Mouse (Mus musculus) hindbrain, embryonic 14.5 days (tissue): ENCODE measurements around the gene Mtmr14. TPM values are rescaled to one million over a fixed set of nuclear protein-coding genes. Genes with fewer than 3 reads are reported as not detected.

Source experiments
- ATAC-seq: fragments of 200-750 bp; cut with Nextera tagmentation; 2 replicates; pipeline ENCODE4 v1.8.0; 2017; ENCODE audit warnings: moderate number of reproducible peaks, mild to moderate bottlenecking, moderate TSS enrichment, moderate library complexity; ENCODE audit not compliant: low FRiP score
- DNase-seq: peaks from one replicate; pipeline ENCODE4 v3.0.0-alpha.2; 2015; ENCODE audit warnings: low spot score
- H3K27ac ChIP-seq: fragments of 300-500 bp; sonication (generic); 2 replicates; pipeline ENCODE4 v1.5.1; 2014; ENCODE audit warnings: mild to moderate bottlenecking, moderate library complexity
- H3K27me3 ChIP-seq: fragments of 300-500 bp; sonication (generic); 2 replicates; pipeline ENCODE4 v1.6.1; 2014; ENCODE audit warnings: mild to moderate bottlenecking, low read length, mixed read lengths; ENCODE audit not compliant: control insufficient read depth, insufficient read depth
- H3K36me3 ChIP-seq: fragments of 300-500 bp; sonication (generic); replicated peaks from 2 replicates; pipeline ENCODE4 v1.6.1; 2014; ENCODE audit not compliant: control insufficient read depth, insufficient read depth
- H3K4me1 ChIP-seq: fragments of 300-500 bp; sonication (generic); replicated peaks from 2 replicates; pipeline ENCODE4 v1.6.1; 2014; ENCODE audit warnings: antibody characterized with exemption, low read length, mixed read lengths; ENCODE audit not compliant: control insufficient read depth, insufficient read depth
- H3K4me2 ChIP-seq: fragments of 300-500 bp; sonication (generic); replicated peaks from 2 replicates; pipeline ENCODE4 v1.6.1; 2014; ENCODE audit warnings: mild to moderate bottlenecking, moderate library complexity
- H3K4me3 ChIP-seq: fragments of 300-500 bp; sonication (generic); replicated peaks from 2 replicates; pipeline ENCODE4 v1.5.1; 2014; ENCODE audit warnings: mild to moderate bottlenecking, low read length
- H3K9ac ChIP-seq: fragments of 300-500 bp; sonication (generic); 2 replicates; pipeline ENCODE4 v1.6.1; 2014
- H3K9me3 ChIP-seq: fragments of 300-500 bp; sonication (generic); 2 replicates; pipeline ENCODE4 v1.6.1; 2016; ENCODE audit warnings: low read length; ENCODE audit not compliant: control insufficient read depth
- WGBS: fragments of 180-500 bp; shearing (Covaris S2); extraction: QIAGEN DNeasy Blood & Tissue Kit; methylation state at CpG from one replicate; pipeline ENCODE4 v1.1.7; 2014; 5-methylcytosine and 5-hydroxymethylcytosine counted together
- polyA plus RNA-seq: library from polyadenylated mRNA; unstranded; fragments of >200 nt; fragmentation: Nextera tagmentation; extraction: Ambion mirVana; gene quantifications from 2 replicates; pipeline ENCODE4 v1.2.1, GENCODE M21; 2014

Gene Mtmr14
- polyA plus RNA-seq, 1 experiment from 2014 or later: 36.7 TPM

- H3K9me3 ChIP-seq: no peaks in the 10 kb centered on the region
- ATAC-seq: no peak
- H3K27ac ChIP-seq: no peak overlapping the region
- no peak overlapping the region for H3K4me2 ChIP-seq
- H3K27me3 ChIP-seq: no peaks in the 10 kb centered on the region
- H3K9ac ChIP-seq: no peak overlapping the region
- WGBS: 89% methylated on average over 7 of the region's 7 CpGs
- no peak for DNase-seq
- no peak overlapping the region for H3K4me3 ChIP-seq
- H3K36me3 ChIP-seq: peaks cover 85% of the 10 kb centered on the region
- H3K4me1 ChIP-seq: no peaks in the 10 kb centered on the region
Observed at GRCm38 (mm10) chr6:113266996-113267655, 29.5 kb downstream of the Mtmr14 start.

GRCm38 (mm10) chr6:113267988-113268387, 30.3 kb downstream of the Mtmr14 start:
- Histone ChIP-seq H3K27ac (no peak overlapping the region), H3K9me3 (no peaks in the 10 kb centered on the region), H3K4me1 (no peaks in the 10 kb centered on the region), H3K9ac (no peak overlapping the region), H3K4me3 (no peak overlapping the region), H3K27me3 (no peaks in the 10 kb centered on the region), H3K36me3 (peaks cover 85% of the 10 kb centered on the region), H3K4me2 (no peak overlapping the region)
- ATAC-seq (no peak), DNase-seq (no peak)
- 94% methylated on average over 1 of the region's 1 CpGs for WGBS

DNA sequence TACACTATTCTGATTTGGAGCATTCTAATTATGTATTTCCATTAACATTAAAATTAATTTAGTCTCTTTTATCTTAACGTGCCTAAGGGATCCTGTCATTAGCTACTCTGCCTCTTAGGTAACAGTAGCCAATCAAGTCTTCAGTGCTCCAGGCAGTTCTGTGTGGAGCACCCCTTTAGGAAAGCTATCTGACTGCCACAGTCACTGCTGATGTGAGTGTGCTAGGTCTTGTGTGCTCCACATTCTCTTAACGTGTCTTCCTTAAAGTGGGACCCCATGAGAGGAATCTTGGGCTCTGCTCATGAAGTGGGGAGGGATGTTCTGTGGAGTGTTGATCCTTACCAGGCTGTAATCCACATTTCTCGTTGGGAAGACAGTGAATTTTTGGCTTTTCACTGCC, 34.7 kb downstream of the Mtmr14 start:
- H3K27ac ChIP-seq: no peak overlapping the region
- H3K4me1 ChIP-seq: no peaks in the 10 kb centered on the region
- no peak overlapping the region for H3K9ac ChIP-seq
- no peak for DNase-seq
- no peak for ATAC-seq
- WGBS: 87% methylated on average over 3 of the region's 3 CpGs
- no peak overlapping the region for H3K4me3 ChIP-seq
- peaks cover 91% of the 10 kb centered on the region for H3K36me3 ChIP-seq
- H3K4me2 ChIP-seq: no peak overlapping the region
- no peaks in the 10 kb centered on the region for H3K9me3 ChIP-seq
- H3K27me3 ChIP-seq: no peaks in the 10 kb centered on the region

GRCm38 (mm10) chr6:113276846-113277245, 39.2 kb downstream of the Mtmr14 start:
- peaks cover 2% of the 10 kb centered on the region for H3K4me1 ChIP-seq
- H3K9ac ChIP-seq: no peak overlapping the region
- peaks cover 11% of the 10 kb centered on the region for H3K27me3 ChIP-seq
- no peak overlapping the region for H3K27ac ChIP-seq
- DNase-seq (no peak), ATAC-seq (no peak)
- no peaks in the 10 kb centered on the region for H3K9me3 ChIP-seq
- WGBS: 74% methylated on average over 4 of the region's 4 CpGs
- no peak overlapping the region for H3K4me2 ChIP-seq
- H3K4me3 ChIP-seq: no peak overlapping the region
- peaks cover 70% of the 10 kb centered on the region for H3K36me3 ChIP-seq

DNA sequence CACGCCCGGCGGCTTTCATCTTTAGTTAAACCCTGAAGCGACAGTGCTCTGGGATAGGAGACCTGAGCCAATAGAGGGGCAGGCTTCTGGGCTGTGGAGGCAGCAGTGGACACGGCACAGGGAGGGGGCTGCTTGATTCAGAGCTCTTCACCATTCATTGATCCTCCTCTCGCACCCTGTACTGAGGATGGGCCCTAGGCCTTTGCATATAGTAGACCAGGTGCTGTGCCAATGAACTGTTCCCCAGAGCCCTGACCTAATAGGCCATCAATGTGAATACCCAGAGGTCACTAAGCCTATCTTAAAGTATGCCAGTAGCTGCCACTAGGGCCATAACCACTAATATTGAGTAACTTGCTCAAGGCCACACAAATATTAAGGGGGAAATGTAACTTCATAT, 44.0 kb downstream of the Mtmr14 start:
- peak overlapping the region; percentile 36; the same call in 1 of the 2 replicates for H3K4me3 ChIP-seq
- DNase-seq: no peak
- peak overlapping the region; percentile 68; the same call in 1 of the 2 replicates for H3K4me2 ChIP-seq
- ATAC-seq: no peak
- peaks cover 28% of the 10 kb centered on the region for H3K36me3 ChIP-seq
- no peaks in the 10 kb centered on the region for H3K9me3 ChIP-seq
- H3K27me3 ChIP-seq: peaks cover 44% of the 10 kb centered on the region
- peaks cover 15% of the 10 kb centered on the region for H3K4me1 ChIP-seq
- H3K27ac ChIP-seq: no peak overlapping the region
- H3K9ac ChIP-seq: no peak overlapping the region
- 69% methylated on average over 6 of the region's 6 CpGs for WGBS

GRCm38 (mm10) chr6:113282101-113282802, 44.6 kb downstream of the Mtmr14 start, which contains the start of gene Cpne9:
TSS of gene Cpne9 (plus strand) at chr6:113282307.
- Histone ChIP-seq H3K4me1 (peaks cover 15% of the 10 kb centered on the region), H3K27me3 (peaks cover 44% of the 10 kb centered on the region), H3K27ac (no peak within 1 kb of the TSS), H3K4me2 (peak within 1 kb of the TSS; percentile 68), H3K4me3 (peak within 1 kb of the TSS; percentile 36), H3K9ac (peak within 1 kb of the TSS; percentile 64), H3K9me3 (no peaks in the 10 kb centered on the region), H3K36me3 (peaks cover 23% of the 10 kb centered on the region)
- DNase-seq (peak; percentile 53), ATAC-seq (peak; percentile 71)
- WGBS: 2% methylated on average over 37 of the region's 37 CpGs

GRCm38 (mm10) chr6:113282969-113283368, 45.3 kb downstream of the Mtmr14 start:
- WGBS: under 1% methylated on average over 22 of the region's 22 CpGs
- Histone ChIP-seq H3K27me3 (peaks cover 44% of the 10 kb centered on the region), H3K9ac (peak overlapping the region; percentile 52), H3K4me2 (peak overlapping the region; percentile 68), H3K4me1 (peaks cover 15% of the 10 kb centered on the region), H3K36me3 (peaks cover 19% of the 10 kb centered on the region), H3K9me3 (no peaks in the 10 kb centered on the region), H3K4me3 (peak overlapping the region; percentile 36), H3K27ac (no peak overlapping the region)
- ATAC-seq (no peak; the same call in 1 of the 2 replicates), DNase-seq (no peak)

GRCm38 (mm10) chr6:113283500-113283899, 45.9 kb downstream of the Mtmr14 start:
- Histone ChIP-seq H3K36me3 (peaks cover 15% of the 10 kb centered on the region), H3K4me2 (peak overlapping the region; percentile 68), H3K4me3 (no peak overlapping the region; the same call in 1 of the 2 replicates), H3K4me1 (peaks cover 15% of the 10 kb centered on the region), H3K9ac (no peak overlapping the region), H3K27ac (no peak overlapping the region), H3K27me3 (peaks cover 44% of the 10 kb centered on the region), H3K9me3 (no peaks in the 10 kb centered on the region)
- ATAC-seq (no peak), DNase-seq (no peak)
- WGBS: 8% methylated on average over 6 of the region's 6 CpGs

DNA sequence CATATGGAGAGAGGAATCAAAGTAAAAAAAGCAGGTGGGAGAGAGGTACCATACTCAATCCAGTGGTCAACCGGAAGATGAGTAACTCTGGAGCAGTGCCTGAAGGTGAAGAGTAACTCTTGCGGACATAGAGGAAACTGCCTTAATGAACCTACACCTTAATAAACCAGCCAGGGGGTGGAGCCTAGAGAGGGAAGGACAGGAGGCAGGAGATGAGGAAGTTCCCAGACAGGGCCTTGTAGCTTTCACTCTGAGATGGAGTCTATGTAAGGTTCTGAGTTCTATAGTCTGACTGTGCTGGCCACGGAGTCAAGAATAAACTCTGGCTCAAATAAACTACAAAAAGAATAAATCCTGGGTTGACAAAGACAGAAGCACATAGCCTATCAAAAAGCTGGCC, 47.3 kb downstream of the Mtmr14 start:
- WGBS: 83% methylated on average over 3 of the region's 3 CpGs
- H3K9ac ChIP-seq: no peak overlapping the region
- no peak overlapping the region for H3K27ac ChIP-seq
- H3K27me3 ChIP-seq: peaks cover 44% of the 10 kb centered on the region
- H3K4me3 ChIP-seq: no peak overlapping the region
- H3K36me3 ChIP-seq: peaks cover 8% of the 10 kb centered on the region
- no peak overlapping the region for H3K4me2 ChIP-seq
- DNase-seq (no peak), ATAC-seq (no peak)
- H3K4me1 ChIP-seq: peaks cover 15% of the 10 kb centered on the region
- no peaks in the 10 kb centered on the region for H3K9me3 ChIP-seq
